Mouse (Mus musculus): ENCODE results near the gene D16Ertd472e.
"Not testable (repeated sequence)": the region's sequence is repeated elsewhere in the genome, so short reads cannot be mapped to it uniquely, and the experiment has no call there.

D16Ertd472e gene

DNA sequence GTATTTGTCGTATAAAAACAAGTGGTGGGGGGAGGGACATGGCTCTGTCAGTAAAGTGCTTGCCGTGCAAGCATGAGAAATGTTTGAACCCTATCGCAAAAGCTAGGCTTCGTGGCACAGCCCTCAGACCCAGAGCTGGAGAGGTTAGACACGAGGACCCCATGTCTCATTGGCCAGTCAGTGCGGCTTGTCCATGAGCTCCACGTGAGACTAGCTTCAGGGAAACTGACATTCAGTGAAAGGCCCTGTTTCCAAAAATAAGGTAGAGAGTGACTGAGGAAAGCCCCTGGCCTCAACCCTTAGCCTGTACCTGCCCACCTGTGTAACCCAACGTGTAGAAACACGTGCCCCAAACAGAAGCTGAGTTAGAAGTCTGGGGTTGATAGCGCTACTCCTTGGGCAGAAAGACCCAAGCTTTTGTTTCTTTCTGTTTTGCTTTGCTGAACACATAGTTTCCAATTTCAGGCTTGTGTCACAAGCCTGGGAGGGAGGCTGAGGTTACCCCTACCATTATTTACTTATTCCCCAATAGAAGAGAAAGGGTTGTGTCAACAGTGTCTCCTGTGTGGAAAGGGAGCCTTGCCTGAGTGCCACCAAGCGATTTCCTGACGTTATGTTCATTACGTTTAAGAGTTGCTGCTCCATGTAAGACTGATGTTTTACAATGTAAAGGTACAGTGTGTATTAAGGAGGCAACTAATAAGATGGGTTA, 12.2 kb downstream of the D16Ertd472e start:
- DNase-seq (ENCODE audit: low spot score), result no peak

DNA sequence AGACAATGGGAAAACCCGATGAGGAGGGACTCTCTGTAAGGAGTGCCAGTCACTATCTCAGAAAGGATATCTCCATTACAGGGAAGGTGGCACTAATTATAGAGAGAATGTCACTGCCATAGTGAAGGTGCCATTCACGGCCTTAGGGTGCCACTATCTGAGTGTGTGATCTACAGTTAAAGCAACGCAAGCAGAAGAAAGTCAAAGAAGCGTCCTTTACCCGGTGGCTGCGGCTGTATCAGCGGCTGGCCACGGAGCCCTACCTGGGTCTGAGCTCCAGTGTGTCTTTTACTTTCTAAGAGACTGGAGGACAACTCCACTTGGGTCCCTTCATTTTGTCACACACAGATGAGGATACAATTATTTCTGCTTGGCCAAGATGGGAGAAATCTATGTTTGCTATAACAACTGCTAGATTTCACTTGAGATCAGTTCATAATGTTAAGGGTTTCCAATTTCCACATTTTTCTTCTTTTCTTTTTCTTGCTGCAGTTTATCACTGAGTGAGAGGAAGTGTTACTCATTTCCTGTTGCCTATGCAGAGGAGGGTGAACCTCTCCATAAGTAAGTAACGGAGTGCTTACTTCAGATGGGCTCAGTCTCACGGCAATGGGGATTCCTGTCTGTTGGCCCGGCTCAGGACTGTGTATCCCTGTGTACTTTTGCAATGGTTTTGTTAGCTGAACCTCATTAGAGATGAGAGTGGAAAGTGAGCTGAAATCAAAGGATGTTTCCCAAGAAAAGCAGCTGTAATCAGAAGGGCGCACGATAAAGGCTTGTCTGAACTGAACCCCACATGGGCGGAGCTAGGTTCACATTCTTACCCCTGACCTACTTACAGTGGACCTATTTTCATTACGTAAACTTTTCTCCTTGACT, 13.2 kb downstream of the D16Ertd472e start:
- DNase-seq (ENCODE audit: low spot score), result no peak

GRCm38 (mm10) chr16:78560627-78561026, 15.9 kb downstream of the D16Ertd472e start:
- DNase-seq (ENCODE audit: low spot score), result no peak

DNA sequence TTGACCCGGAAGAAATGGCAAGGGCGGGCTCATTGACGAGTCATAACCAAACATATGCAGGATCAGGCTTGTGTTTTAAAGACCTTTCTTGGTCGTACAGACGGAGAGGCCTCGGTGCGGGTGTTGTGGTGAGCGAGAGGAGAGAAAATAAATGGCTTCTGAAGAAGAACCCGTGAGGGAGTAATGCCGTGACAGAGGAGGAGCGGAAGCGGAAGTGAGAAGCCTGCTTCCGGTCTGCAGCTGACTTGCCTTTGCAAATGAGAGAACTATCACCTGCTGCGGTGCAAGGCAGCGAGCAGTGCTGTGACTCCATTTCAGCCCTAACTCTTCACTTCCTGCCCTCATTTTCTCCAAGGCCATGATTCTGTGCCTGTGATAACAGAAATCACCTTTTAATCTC, 16.4 kb downstream of the D16Ertd472e start:
- no peak for DNase-seq (ENCODE audit: low spot score)

DNA sequence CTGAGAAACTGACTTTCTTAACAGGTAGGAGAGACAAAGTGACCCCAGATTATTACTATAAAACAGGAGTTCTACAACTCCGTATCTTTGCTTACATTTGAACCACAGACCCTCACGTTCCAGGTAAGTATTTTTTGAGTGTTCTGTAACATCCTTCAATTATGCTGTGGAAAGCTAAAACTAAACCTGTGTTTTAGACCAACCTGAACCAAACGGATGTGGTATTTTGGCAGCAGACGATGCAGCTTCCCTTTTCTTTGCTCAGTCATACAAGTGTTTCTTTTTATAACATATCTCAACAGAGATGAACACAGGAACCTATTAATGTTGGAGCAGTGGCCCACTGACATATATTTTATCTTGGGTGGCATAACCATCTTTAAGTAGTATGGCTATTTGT, 18.9 kb downstream of the D16Ertd472e start:
- no peak for DNase-seq (ENCODE audit: low spot score)

GRCm38 (mm10) chr16:78554911-78555648, 21.4 kb downstream of the D16Ertd472e start:
- DNase-seq (ENCODE audit: low spot score), result no peak

DNA sequence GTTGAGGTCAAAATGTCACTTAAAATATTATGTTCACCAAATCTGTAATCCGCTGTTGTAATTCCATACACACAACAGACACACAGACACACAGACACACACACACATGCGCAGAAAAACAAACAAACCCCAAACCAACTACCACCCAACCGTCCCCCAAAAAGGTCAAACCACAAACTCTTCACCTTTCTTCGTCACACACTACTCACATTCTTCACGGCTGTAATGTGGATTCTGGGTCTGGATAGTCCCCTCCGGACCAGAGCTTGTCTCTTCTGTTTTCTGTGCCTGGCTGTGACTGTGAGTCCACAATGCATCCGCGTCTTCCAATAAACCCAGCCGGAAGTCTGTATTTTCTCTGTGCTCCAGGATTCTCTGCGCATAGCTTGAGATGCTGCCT, 29.1 kb downstream of the D16Ertd472e start:
- no peak for DNase-seq (ENCODE audit: low spot score)

DNA sequence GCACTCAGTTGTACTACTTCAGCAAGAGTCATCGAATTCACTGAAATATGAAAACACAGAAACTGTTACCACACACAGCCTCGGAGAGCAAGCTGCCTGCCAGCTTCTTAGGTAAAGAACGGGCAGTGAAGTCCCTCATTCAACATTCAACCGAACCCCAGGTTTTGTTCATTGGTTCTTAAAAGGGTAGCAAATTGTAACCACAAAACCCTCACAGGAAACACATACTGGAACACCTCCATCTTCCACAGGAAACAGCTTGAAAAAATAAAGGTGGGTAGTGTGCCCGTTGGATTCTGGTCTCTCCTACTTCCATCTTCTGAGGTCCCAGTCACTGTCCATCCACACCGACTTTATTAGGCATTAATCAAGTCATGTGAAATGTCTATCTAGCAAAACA, 30.0 kb downstream of the D16Ertd472e start:
- DNase-seq (ENCODE audit: low spot score), result no peak

DNA sequence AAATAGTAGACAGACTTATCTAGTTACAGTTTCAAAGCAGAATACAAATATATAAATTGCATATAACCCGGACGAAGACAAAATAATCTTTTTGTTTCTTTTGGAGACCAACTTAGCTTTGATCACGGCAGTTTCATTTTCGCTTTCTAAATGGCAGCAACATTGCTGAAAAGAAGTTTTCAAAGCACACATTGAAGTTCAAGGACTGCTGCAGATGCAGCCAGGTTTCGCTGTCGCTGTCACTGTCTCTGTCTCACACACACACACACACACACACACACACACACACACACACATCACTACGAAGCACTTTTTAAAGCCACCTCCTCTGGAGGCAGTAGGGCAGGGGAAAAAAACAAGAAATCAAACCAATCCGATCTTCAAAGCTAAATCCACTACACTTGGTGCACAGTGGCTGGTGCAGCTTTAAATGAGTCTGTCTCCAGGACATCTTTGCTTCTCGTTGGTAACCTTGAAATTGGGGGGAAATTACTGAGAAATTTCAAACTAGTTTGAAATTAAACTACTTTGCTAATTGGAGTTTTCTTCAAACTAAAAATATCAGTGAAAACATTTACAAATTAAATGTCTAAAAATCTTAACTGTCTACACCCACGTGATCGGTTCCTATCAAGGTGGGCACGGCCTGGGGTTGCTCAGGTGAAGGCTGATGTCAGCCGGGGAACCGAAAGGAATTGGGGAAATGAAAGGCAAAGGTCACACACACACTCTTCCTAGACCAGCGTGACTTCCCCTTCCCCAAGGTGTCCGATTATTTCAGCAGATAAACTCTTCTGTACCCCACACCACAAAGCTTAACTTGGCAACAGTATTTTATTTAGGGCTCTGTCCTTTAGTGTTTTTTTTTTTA, 35.9 kb downstream of the D16Ertd472e start:
- DNase-seq (ENCODE audit: low spot score), result no peak

- DNase-seq (ENCODE audit: low spot score), result no peak
Measured at GRCm38 (mm10) chr16:78537798-78538422, 38.6 kb downstream of the D16Ertd472e start.

DNA sequence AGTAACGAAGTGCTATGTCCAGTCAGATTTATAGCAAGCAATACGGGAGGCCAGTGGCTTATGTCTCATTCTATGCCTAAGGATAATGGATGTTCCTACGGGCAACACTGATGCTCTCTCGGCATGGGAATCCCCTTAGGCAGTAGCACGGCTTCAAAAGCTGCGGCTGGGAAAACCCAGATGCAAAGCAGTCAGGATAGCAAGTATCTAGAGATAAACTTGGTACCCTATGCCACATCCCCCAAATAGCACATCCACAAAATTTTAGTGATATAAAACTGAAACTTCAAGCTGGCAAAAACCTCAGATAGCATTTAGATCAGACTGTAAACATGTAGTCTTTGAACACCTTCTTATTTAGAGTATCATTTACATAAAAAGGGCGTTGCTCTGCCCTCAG, 39.2 kb downstream of the D16Ertd472e start:
- DNase-seq (ENCODE audit: low spot score), result no peak

- no peak for DNase-seq (ENCODE audit: low spot score)
Measured at GRCm38 (mm10) chr16:78534468-78534867, 42.0 kb downstream of the D16Ertd472e start.

DNA sequence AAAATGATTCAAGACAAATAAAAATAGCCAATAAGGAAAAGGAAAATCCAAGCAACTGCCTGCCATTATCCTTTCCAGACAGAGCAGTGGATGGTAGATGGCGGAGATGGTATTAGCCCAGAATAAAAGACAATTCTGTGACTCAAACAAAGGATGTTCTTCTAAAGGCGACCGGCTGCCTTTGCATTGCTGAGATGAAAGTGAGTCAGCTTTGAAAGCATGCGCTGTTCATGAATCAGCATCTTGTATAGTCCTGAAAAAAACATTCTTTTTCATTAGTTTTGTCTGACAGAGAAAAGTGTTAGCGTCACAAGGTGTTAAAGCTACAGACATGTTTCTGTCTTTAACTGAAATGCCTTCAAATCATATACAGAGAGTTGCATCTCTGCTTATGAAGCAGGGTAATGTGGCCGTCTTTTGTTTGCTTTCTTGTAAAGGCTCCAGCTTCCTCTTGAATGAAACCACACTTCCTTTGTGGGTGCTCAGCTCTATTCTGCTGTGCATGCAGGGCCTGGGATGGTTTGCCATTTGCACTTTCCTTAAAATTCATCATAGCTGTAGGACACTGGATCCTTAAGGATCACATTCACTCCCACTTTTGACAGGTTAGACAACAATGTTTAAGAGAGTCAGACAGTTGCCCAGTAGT, 44.4 kb downstream of the D16Ertd472e start:
- no peak for DNase-seq (ENCODE audit: low spot score)

- DNase-seq (ENCODE audit: low spot score), result no peak
Measured at GRCm38 (mm10) chr16:78522974-78523373, 53.5 kb downstream of the D16Ertd472e start.

DNA sequence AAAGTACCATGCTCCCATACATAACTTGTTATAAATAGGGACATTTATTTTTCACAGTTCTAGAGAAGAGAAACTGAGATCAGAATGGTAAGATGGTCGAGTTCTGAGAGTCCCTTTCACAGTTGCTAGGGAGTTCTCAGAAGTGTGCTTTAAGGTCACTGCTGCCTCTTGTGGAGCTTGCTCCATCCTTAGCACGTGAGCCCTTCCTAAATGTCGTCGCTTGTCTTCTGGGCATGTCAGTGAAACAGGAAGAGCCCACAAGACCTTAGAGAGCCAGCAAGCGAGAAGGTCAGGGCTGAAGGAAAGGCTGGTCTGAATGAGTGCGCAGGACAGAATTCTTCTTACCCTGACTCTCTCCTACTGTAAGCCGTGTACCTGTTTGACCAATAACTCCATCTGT, 57.8 kb downstream of the D16Ertd472e start:
- DNase-seq (ENCODE audit: low spot score), result no peak

- no peak for DNase-seq (ENCODE audit: low spot score)
Measured at GRCm38 (mm10) chr16:78517171-78517570, 59.3 kb downstream of the D16Ertd472e start.

GRCm38 (mm10) chr16:78511526-78511925, 65.0 kb downstream of the D16Ertd472e start:
- DNase-seq (ENCODE audit: low spot score), result no peak

DNA sequence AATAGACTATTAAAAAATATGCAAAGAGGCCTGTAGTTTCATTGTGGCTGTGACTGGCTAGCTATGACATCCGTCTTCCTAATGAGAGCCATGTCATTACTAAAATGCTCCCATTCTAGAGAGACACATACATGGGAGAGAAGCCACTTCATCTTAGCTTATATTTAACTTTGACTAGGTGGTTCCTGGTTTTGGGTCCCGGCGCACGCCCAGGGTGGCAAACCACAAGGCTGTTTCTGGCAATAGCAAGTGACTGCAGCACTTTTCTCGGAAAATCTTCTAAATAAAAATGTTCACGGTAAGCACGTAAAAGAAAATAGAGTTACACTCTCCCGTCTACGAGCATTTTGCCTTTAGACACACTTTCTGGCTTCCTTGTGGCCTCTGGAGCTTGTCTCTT, 74.0 kb downstream of the D16Ertd472e start:
- DNase-seq (ENCODE audit: low spot score), result no peak

DNA sequence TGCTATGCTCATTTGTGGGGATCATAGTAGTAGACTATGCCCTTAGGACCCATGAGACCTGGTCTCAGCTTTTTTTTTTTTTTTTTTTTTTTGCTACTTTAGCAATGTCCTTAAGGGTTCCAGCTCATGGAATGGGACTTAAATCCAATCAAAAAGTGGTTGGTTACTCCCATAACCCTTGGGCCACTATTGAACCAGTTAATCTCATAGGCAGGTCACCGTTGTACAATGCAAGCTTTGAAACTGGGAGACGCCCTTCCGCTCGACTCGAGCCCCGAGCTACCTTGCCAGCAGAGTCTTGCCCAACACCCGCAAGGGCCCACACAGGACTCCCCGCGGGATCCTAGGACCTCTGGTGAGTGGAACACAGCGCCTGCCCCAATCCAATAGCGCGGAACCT, 83.8 kb downstream of the D16Ertd472e start:
- DNase-seq (ENCODE audit: low spot score), result not testable (repeated sequence)

- DNase-seq (ENCODE audit: low spot score), result no peak
Measured at GRCm38 (mm10) chr16:78490779-78491178, 85.7 kb downstream of the D16Ertd472e start.

Measured in embryo, embryonic 10 days (tissue).